Mouse (Mus musculus) lung, postnatal 0 days (tissue): ENCODE results near the gene Pkd1l3.
A peak's percentile ranks its signal among the peaks of the same experiment; 100 is the strongest.

Experiments
- CTCF ChIP-seq: IDR thresholded peaks from 2 replicates; pipeline ENCODE4 v1.5.1; 2016; ENCODE audit warnings: antibody characterized with exemption, mild to moderate bottlenecking
- EP300 ChIP-seq: IDR thresholded peaks from 2 replicates; pipeline ENCODE4 v1.6.1; 2016; ENCODE audit warnings: antibody characterized with exemption, mild to moderate bottlenecking, control low read depth

GRCm38 (mm10) chr8:109578900-109579301, 35.4 kb upstream of the Pkd1l3 start, which contains the start of gene Hp:
- TF ChIP-seq EP300 (peak; percentile 62), CTCF (no peak)
